Mouse (Mus musculus) heart, postnatal 0 days (tissue): ENCODE measurements at regions not wholly inside any gene's neighbourhood (a gene's known extent, or its start where the extent isn't known, plus 50 kb on each side); places are given as distances from the start of the nearest gene placed in this dataset.

ENCODE experiments used
- CTCF ChIP-seq: IDR thresholded peaks from 2 replicates; pipeline ENCODE4 v1.5.1; 2016; ENCODE audit warnings: antibody characterized with exemption, control low read depth, low read depth
- EP300 ChIP-seq: IDR thresholded peaks from 2 replicates; pipeline ENCODE4 v1.6.1; 2016; ENCODE audit warnings: antibody characterized with exemption, low read depth

- TF ChIP-seq EP300 (no peak), CTCF (no peak)
Observed at GRCm38 (mm10) chr17:4808926-4809325, 185.2 kb upstream of the Arid1b start.
